Mouse (Mus musculus) limb, embryonic 14.5 days (tissue): Measurements from ENCODE around the gene Usp45. TPM values are rescaled to one million over a fixed set of nuclear protein-coding genes. Genes with fewer than 3 reads are reported as not detected.

ENCODE experiments used
- ATAC-seq: fragments of 200-750 bp; cut with Nextera tagmentation; 2 replicates; pipeline ENCODE4 v1.8.0; 2017; ENCODE audit warnings: low read depth, moderate number of reproducible peaks, moderate TSS enrichment; ENCODE audit not compliant: low FRiP score
- DNase-seq: peaks from one replicate; pipeline ENCODE4 v3.0.0-alpha.2; 2015; ENCODE audit warnings: low spot score
- H3K27ac ChIP-seq: fragments of 300-500 bp; sonication (generic); replicated peaks from 2 replicates; pipeline ENCODE4 v1.5.1; 2014; ENCODE audit warnings: low read depth, mild to moderate bottlenecking, low read length, moderate library complexity, mixed read lengths
- H3K27me3 ChIP-seq: fragments of 300-500 bp; sonication (generic); 2 replicates; pipeline ENCODE4 v1.6.1; 2014; ENCODE audit warnings: low read length, mixed read lengths; ENCODE audit not compliant: control insufficient read depth, insufficient read depth
- H3K36me3 ChIP-seq: fragments of 300-500 bp; sonication (generic); 2 replicates; pipeline ENCODE4 v1.6.1; 2014; ENCODE audit warnings: mild to moderate bottlenecking, low read length, moderate library complexity, mixed read lengths; ENCODE audit not compliant: control insufficient read depth, insufficient read depth
- H3K4me1 ChIP-seq: fragments of 300-500 bp; sonication (generic); 2 replicates; pipeline ENCODE4 v1.6.1; 2014; ENCODE audit warnings: antibody characterized with exemption, low read length, mixed read lengths; ENCODE audit not compliant: control insufficient read depth, insufficient read depth
- H3K4me2 ChIP-seq: fragments of 300-500 bp; sonication (generic); replicated peaks from 2 replicates; pipeline ENCODE4 v1.6.1; 2014; ENCODE audit warnings: low read depth, mild to moderate bottlenecking, low read length, moderate library complexity; ENCODE audit not compliant: severe bottlenecking
- H3K4me3 ChIP-seq: fragments of 300-500 bp; sonication (generic); replicated peaks from 2 replicates; pipeline ENCODE4 v1.5.1; 2014; ENCODE audit warnings: low read length
- H3K9ac ChIP-seq: fragments of 300-500 bp; sonication (generic); 2 replicates; pipeline ENCODE4 v1.6.1; 2014; ENCODE audit warnings: mild to moderate bottlenecking, low read depth, low read length, moderate library complexity; ENCODE audit not compliant: severe bottlenecking
- H3K9me3 ChIP-seq: fragments of 300-500 bp; sonication (generic); 2 replicates; pipeline ENCODE4 v1.6.1; 2016; ENCODE audit warnings: low read length; ENCODE audit not compliant: control insufficient read depth
- POLR2A ChIP-seq: fragments of 200-500 bp; IDR thresholded peaks from 2 replicates; pipeline ENCODE4 v1.8.0; 2012; ENCODE audit warnings: inconsistent platforms, mild to moderate bottlenecking, moderate library complexity, borderline replicate concordance; ENCODE audit not compliant: insufficient read depth, insufficient read length; ENCODE audit errors: extremely low read depth
- WGBS: fragments of 180-500 bp; shearing (Covaris S2); extraction: QIAGEN DNeasy Blood & Tissue Kit; methylation state at CpG from one replicate; pipeline ENCODE4 v1.1.7; 2014; 5-methylcytosine and 5-hydroxymethylcytosine counted together
- polyA plus RNA-seq, 2 experiments: library from polyadenylated mRNA; depleted of rRNA in 1 of 2; stranded (reverse) in 1 of 2; unstranded in 1 of 2; fragments of >200 nt; fragmentation: Nextera tagmentation in 1 of 2; extraction: Ambion mirVana in 1 of 2; gene quantifications; 2 replicates each; pipeline versions ENCODE4 v1.2.1 to v1.2.3; 2012 to 2014

The Usp45 gene
- polyA plus RNA-seq, 2 experiments: 9.2 to 11.3 TPM

- no peak overlapping the region for H3K27ac ChIP-seq
- no peaks in the 10 kb centered on the region for H3K36me3 ChIP-seq
- 0 out of 2 replicates have a peak, but pooled peaks cover 2% of the 10 kb centered on the region for H3K4me1 ChIP-seq
- no peak for DNase-seq
- TF ChIP-seq POLR2A: no peak
- H3K9ac ChIP-seq: peak overlapping the region; percentile 46
- H3K4me2 ChIP-seq: peak overlapping the region; percentile 56
- 28% methylated on average over 14 of the region's 14 CpGs for WGBS
- H3K27me3 ChIP-seq: no peaks in the 10 kb centered on the region
- no peaks in the 10 kb centered on the region for H3K9me3 ChIP-seq
- H3K4me3 ChIP-seq: peak overlapping the region; percentile 46
- ATAC-seq: no peak
These were observed 639 bp upstream of the Usp45 start for GRCm38 (mm10) chr4:21766171-21766862.

DNA sequence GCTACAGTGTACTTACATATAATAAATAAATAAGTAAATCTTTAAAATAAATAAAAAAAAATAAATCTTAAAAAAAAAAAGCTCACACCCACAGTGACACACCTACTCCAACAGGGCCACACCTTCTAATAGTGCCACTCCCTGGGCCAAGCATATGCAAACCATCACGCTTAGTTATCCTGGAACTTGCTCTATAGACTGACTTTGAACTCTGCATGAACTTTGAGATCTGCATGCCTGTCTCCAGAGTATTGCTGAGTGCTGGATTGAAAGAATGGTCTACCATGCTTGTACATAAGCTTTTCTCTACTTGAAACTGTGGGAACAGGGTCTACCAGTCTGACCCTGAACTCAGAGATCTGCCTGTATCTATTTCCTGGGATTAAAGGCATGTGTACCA is 4.1 kb downstream of the Usp45 start:
- 0 out of 2 replicates have a peak, but pooled peaks cover 2% of the 10 kb centered on the region for H3K4me1 ChIP-seq
- ATAC-seq (no peak), DNase-seq (no peak)
- 79% methylated on average over 1 of the region's 1 CpGs for WGBS
- H3K27me3 ChIP-seq: no peaks in the 10 kb centered on the region
- no peak for TF ChIP-seq POLR2A
- no peak overlapping the region for H3K27ac ChIP-seq
- H3K36me3 ChIP-seq: no peaks in the 10 kb centered on the region
- H3K4me2 ChIP-seq: no peak overlapping the region
- H3K9me3 ChIP-seq: no peaks in the 10 kb centered on the region
- no peak overlapping the region for H3K4me3 ChIP-seq
- no peak overlapping the region for H3K9ac ChIP-seq

GRCm38 (mm10) chr4:21772306-21772705 is 5.3 kb downstream of the Usp45 start:
- Histone ChIP-seq H3K27ac (no peak overlapping the region), H3K4me3 (no peak overlapping the region), H3K4me1 (peaks cover 4% of the 10 kb centered on the region; the same call in 1 of the 2 replicates), H3K9ac (no peak overlapping the region), H3K4me2 (no peak overlapping the region), H3K36me3 (no peaks in the 10 kb centered on the region), H3K9me3 (no peaks in the 10 kb centered on the region), H3K27me3 (no peaks in the 10 kb centered on the region)
- ATAC-seq: no peak
- DNase-seq: no peak
- no peak for TF ChIP-seq POLR2A
- 92% methylated on average over 1 of the region's 1 CpGs for WGBS

DNA sequence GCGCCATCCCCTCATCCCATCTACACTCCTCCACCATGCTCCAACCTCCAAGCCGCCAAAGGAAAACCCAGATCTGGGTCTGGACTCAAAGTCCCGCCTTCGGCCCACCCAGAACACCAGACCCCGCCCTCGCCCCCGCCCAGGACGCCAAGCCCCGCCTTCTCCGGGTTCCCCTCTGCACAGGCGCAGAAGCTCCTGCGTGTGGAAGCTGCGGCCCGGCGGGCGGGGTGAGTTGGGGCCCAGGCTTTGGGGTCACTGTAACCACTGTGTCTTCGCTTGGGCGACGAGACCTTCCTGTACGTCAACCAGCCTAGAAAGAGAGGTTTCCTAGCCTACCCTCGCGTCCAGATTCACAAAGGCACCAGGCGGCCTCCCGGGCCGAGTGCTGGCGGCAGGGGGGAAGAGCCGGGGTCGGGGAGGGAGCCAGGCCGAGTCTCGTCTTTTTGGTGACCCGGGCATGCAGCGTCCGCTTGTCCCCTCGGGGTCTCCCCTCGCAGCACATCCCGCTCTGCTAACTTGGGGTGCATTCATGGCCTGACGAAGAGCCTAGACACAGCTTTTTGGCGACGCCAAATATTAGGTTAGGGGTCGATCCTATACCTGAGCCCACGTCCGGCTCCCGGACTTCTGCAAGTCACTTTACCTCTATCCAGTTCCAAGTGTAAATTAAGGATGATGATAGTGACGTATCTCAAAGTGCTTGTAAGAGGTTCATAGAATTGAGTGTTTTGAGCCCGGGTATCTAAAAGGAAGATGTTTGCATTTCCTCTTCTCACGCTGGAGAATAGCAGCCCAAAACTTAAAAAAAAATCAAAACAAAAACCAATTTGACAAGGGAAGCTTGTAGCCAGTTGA is 9.4 kb downstream of the Usp45 start:
- Histone ChIP-seq H3K9ac (peak overlapping the region; percentile 93), H3K9me3 (no peaks in the 10 kb centered on the region), H3K4me2 (peak overlapping the region; percentile 66), H3K27me3 (no peaks in the 10 kb centered on the region), H3K4me3 (peak overlapping the region; percentile 84), H3K4me1 (peaks cover 8% of the 10 kb centered on the region; the same call in 1 of the 2 replicates), H3K36me3 (peaks cover 3% of the 10 kb centered on the region; the same call in 1 of the 2 replicates), H3K27ac (peak overlapping the region; percentile 35; the same call in 1 of the 2 replicates)
- peak; percentile 97 for ATAC-seq
- peak; percentile 89 for DNase-seq
- WGBS: under 1% methylated on average over 40 of the region's 46 CpGs
- TF ChIP-seq POLR2A: peak; percentile 93; the same call in 1 of the 2 replicates

DNA sequence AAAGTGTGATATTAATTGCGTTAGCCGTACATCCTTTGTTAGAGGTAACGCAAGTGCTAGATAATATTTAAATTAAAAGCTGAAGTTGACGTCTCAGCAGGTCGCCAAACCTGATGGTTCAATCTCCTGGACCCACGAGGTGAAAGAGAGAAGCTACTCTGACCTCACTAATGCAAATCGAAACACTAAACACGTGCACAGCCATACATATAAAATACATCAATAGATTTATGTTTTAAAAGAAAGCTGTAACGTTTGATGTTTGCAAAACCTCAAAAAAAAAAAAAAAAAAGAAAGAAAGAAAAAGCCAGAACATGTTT is 9.9 kb downstream of the Usp45 start:
- no peak overlapping the region for H3K27ac ChIP-seq
- peak overlapping the region; percentile 93 for H3K9ac ChIP-seq
- peaks cover 9% of the 10 kb centered on the region for H3K36me3 ChIP-seq
- no peaks in the 10 kb centered on the region for H3K27me3 ChIP-seq
- no peak for ATAC-seq
- no peaks in the 10 kb centered on the region for H3K9me3 ChIP-seq
- peaks cover 8% of the 10 kb centered on the region; the same call in 1 of the 2 replicates for H3K4me1 ChIP-seq
- H3K4me3 ChIP-seq: peak overlapping the region; percentile 84
- 6% methylated on average over 9 of the region's 9 CpGs for WGBS
- DNase-seq: no peak
- TF ChIP-seq POLR2A: no peak
- H3K4me2 ChIP-seq: peak overlapping the region; percentile 66
